Mouse (Mus musculus) MEL (cell line): Measurements from ENCODE around the gene Cd164. TPM values are rescaled to one million over a fixed set of nuclear protein-coding genes. Genes with fewer than 3 reads are reported as not detected.

Source experiments
- DNase-seq: peaks from one replicate; pipeline ENCODE4 v3.0.0; 2011; ENCODE audit warnings: low read depth, low spot score
- H3K27ac ChIP-seq: 2 replicates; pipeline ENCODE4 v1.5.1; 2012; ENCODE audit warnings: low read depth, mild to moderate bottlenecking, control low read depth, low read length, moderate library complexity; ENCODE audit not compliant: control insufficient read depth
- H3K27me3 ChIP-seq, 2 experiments: fragments of 150-350 bp in 1 of 2; sonication (generic) in 1 of 2; 2 replicates each; pipeline ENCODE4 v1.6.1; 2012; ENCODE audit warnings: low read length in 2 of 2, mild to moderate bottlenecking in 2 of 2, improper control_type of control experiment in 1 of 2, moderate library complexity in 1 of 2; ENCODE audit not compliant: insufficient read depth in 2 of 2, control insufficient read depth in 1 of 2
- H3K36me3 ChIP-seq, 2 experiments: 2 replicates each; pipeline ENCODE4 v1.6.1; 2012 to 2014; ENCODE audit warnings: low read length in 2 of 2, improper control_type of control experiment in 1 of 2, inconsistent platforms in 1 of 2, mild to moderate bottlenecking in 1 of 2; ENCODE audit not compliant: insufficient read depth in 2 of 2, control insufficient read depth in 1 of 2
- H3K4me1 ChIP-seq, 2 experiments: fragments of 150-350 bp in 1 of 2; sonication (generic) in 1 of 2; 2 replicates each; pipeline ENCODE4 v1.6.1; 2012; ENCODE audit warnings: low read length in 2 of 2, improper control_type of control experiment in 1 of 2, mild to moderate bottlenecking in 1 of 2; ENCODE audit not compliant: insufficient read depth in 2 of 2, control insufficient read depth in 1 of 2
- H3K4me3 ChIP-seq, 2 experiments: fragments of 150-350 bp in 1 of 2; sonication (generic) in 1 of 2; 2 replicates each; pipeline ENCODE4 v1.5.1; 2012; ENCODE audit warnings: low read depth in 2 of 2, low read length in 2 of 2, mild to moderate bottlenecking in 2 of 2, moderate library complexity in 2 of 2, control low read depth in 1 of 2, improper control_type of control experiment in 1 of 2; ENCODE audit not compliant: control insufficient read depth in 1 of 2, insufficient read depth in 1 of 2
- H3K79me2 ChIP-seq: 2 replicates; pipeline ENCODE4 v1.6.1; 2012; ENCODE audit warnings: mild to moderate bottlenecking, low read length, moderate library complexity; ENCODE audit not compliant: control insufficient read depth, poor library complexity, insufficient read depth
- H3K9ac ChIP-seq: 2 replicates; pipeline ENCODE4 v1.6.1; 2012; ENCODE audit warnings: low read depth, mild to moderate bottlenecking, control low read depth, low read length, moderate library complexity; ENCODE audit not compliant: control insufficient read depth, poor library complexity, severe bottlenecking
- H3K9me3 ChIP-seq: fragments of 150-350 bp; sonication (generic); replicated peaks from 2 replicates; pipeline ENCODE4 v1.6.1; 2012; ENCODE audit warnings: mild to moderate bottlenecking, low read length, improper control_type of control experiment, moderate library complexity; ENCODE audit not compliant: insufficient read depth
- ELF1 ChIP-seq: IDR thresholded peaks from 2 replicates; pipeline ENCODE4 v1.6.1; 2014; ENCODE audit warnings: low read depth, mild to moderate bottlenecking, inconsistent platforms, low read length, improper control_type of control experiment, moderate library complexity
- GABPA ChIP-seq: IDR thresholded peaks from 2 replicates; pipeline ENCODE4 v1.6.1; 2012; ENCODE audit warnings: low read depth, mild to moderate bottlenecking, inconsistent platforms, low read length, improper control_type of control experiment, moderate library complexity
- GATA1 ChIP-seq: IDR thresholded peaks from 2 replicates; pipeline ENCODE4 v1.6.1; 2011; ENCODE audit warnings: low read depth, low read length, improper control_type of control experiment
- JUND ChIP-seq: IDR thresholded peaks from 2 replicates; pipeline ENCODE4 v1.6.1; 2011; ENCODE audit warnings: low read depth, mild to moderate bottlenecking, improper control_type of control experiment, low read length
- KAT2A ChIP-seq: conservative IDR thresholded peaks from 2 replicates; pipeline ENCODE4 v1.6.1; 2012; ENCODE audit warnings: low read depth, low read length, improper control_type of control experiment, inconsistent platforms
- MYB ChIP-seq: IDR thresholded peaks from 2 replicates; pipeline ENCODE4 v1.6.1; 2011; ENCODE audit warnings: mild to moderate bottlenecking, low read depth, low read length, improper control_type of control experiment
- MYC ChIP-seq: IDR thresholded peaks from 2 replicates; pipeline ENCODE4 v1.6.1; 2011; ENCODE audit warnings: low read depth, mild to moderate bottlenecking, low read length, improper control_type of control experiment, moderate library complexity
- NRF1 ChIP-seq: IDR thresholded peaks from 2 replicates; pipeline ENCODE4 v1.6.1; 2014; ENCODE audit warnings: low read depth, mild to moderate bottlenecking, inconsistent platforms, low read length, improper control_type of control experiment, moderate library complexity; ENCODE audit not compliant: poor library complexity, insufficient read depth, severe bottlenecking
- POLR2A ChIP-seq, 2 experiments: IDR thresholded peaks; 2 replicates each; pipeline ENCODE4 v1.6.1; 2011 to 2012; ENCODE audit warnings: low read length in 2 of 2, mild to moderate bottlenecking in 2 of 2, control low read depth in 1 of 2, improper control_type of control experiment in 1 of 2, low read depth in 1 of 2, moderate library complexity in 1 of 2; ENCODE audit not compliant: control insufficient read depth in 1 of 2, insufficient read depth in 1 of 2, poor library complexity in 1 of 2
- POLR2AphosphoS2 ChIP-seq: IDR thresholded peaks from 2 replicates; pipeline ENCODE4 v1.6.1; 2011; ENCODE audit warnings: low read length, improper control_type of control experiment
- POLR2AphosphoS5 ChIP-seq: IDR thresholded peaks from 2 replicates; pipeline ENCODE4 v1.6.1; 2012; ENCODE audit warnings: low read depth, borderline replicate concordance, mild to moderate bottlenecking, inconsistent platforms, low read length, moderate library complexity, mixed read lengths
- SMC3 ChIP-seq: IDR thresholded peaks from 2 replicates; pipeline ENCODE4 v1.6.1; 2011; ENCODE audit warnings: low read depth, low read length, improper control_type of control experiment
- TAL1 ChIP-seq: IDR thresholded peaks from 2 replicates; pipeline ENCODE4 v1.6.1; 2012; ENCODE audit warnings: mild to moderate bottlenecking, inconsistent platforms, low read length, moderate library complexity, mixed read lengths
- TBP ChIP-seq: IDR thresholded peaks from 2 replicates; pipeline ENCODE4 v1.8.0; 2011; ENCODE audit warnings: low read depth, low read length, improper control_type of control experiment
- UBTF ChIP-seq: IDR thresholded peaks from 2 replicates; pipeline ENCODE4 v1.6.1; 2012; ENCODE audit warnings: low read depth, mild to moderate bottlenecking, inconsistent platforms, low read length, improper control_type of control experiment, moderate library complexity, borderline replicate concordance; ENCODE audit not compliant: insufficient read depth
- USF1 ChIP-seq: IDR thresholded peaks from 2 replicates; pipeline ENCODE4 v1.6.1; 2014; ENCODE audit warnings: low read depth, mild to moderate bottlenecking, inconsistent platforms, low read length, improper control_type of control experiment, moderate library complexity
- USF2 ChIP-seq, 2 experiments: IDR thresholded peaks; 2 replicates each; pipeline ENCODE4 v1.6.1; 2011 to 2012; ENCODE audit warnings: improper control_type of control experiment in 2 of 2, low read length in 2 of 2, borderline replicate concordance in 1 of 2, inconsistent platforms in 1 of 2, low read depth in 1 of 2, mild to moderate bottlenecking in 1 of 2; ENCODE audit not compliant: insufficient read depth in 1 of 2
- ZMIZ1 ChIP-seq: IDR thresholded peaks from 2 replicates; pipeline ENCODE4 v1.6.1; 2012; ENCODE audit warnings: low read depth, mild to moderate bottlenecking, inconsistent platforms, low read length, improper control_type of control experiment, moderate library complexity
- polyA plus RNA-seq, 2 experiments: library from polyadenylated mRNA; stranded (reverse) in 1 of 2; unstranded in 1 of 2; fragments of >175 nt in 1 of 2; fragments of >200 nt in 1 of 2; gene quantifications; 2 replicates each; pipeline versions ENCODE4 v1.2.1 to v1.2.4; 2012; ENCODE audit warnings: low replicate concordance in 2 of 2, low read depth in 1 of 2; ENCODE audit not compliant: insufficient read length in 2 of 2, insufficient read depth in 1 of 2, missing spikeins in 1 of 2
- total RNA-seq: library from RNA; depleted of rRNA; stranded (reverse); fragments of 300-350 nt; gene quantifications from 2 replicates; pipeline ENCODE4 v1.2.3, GENCODE M21; 2012

The Cd164 gene
- total and polyA plus RNA-seq, 3 experiments: 21.4 to 59.4 TPM; not detected in 1

DNA sequence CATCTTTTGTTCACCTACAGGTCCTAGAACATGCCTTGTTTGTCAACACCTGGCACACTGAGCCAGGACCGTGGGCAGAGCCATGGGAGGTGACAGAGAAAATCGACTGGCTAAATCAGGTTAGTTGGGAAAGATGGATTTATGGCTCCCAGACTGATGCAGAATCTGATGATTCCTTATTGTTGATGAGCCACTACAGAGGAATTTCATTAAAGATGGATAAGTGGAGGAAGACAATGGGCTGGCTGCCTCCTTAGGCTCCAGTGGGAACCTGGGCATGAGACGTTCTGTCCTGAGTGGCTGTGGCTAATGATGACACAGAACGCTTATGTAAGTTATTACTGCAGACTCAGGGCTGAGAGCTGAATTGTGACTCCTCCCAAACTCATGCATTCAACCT lies 34.5 kb downstream of the Cd164 start (continued):
- TF ChIP-seq UBTF: no peak

DNA sequence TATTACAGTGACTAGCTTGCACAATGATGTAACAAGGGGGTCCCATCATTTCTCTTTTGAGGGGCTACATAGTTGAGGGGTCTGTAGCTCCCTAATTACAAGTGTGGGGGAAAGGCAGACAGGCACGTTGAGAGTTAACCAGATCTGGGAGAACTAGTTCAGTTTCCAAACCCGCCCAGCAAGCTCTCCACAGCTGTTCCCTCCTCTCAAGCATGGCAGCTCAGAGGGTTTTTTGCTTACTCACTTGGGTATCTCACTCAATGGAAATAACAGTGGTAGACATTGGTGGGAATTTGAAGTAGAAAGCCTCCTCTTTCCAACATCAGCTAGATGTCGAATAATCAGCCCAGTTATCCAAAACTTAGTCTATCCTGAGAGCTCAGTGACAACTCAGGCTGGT lies 35.9 kb downstream of the Cd164 start:
- no peak overlapping the region for H3K4me3 ChIP-seq
- no peaks in the 10 kb centered on the region for H3K9me3 ChIP-seq
- H3K27ac ChIP-seq: no peak overlapping the region
- no peaks in the 10 kb centered on the region for H3K4me1 ChIP-seq
- no peaks in the 10 kb centered on the region for H3K79me2 ChIP-seq
- DNase-seq: no peak
- no peak overlapping the region for H3K9ac ChIP-seq
- peaks cover under 1 to 5% of the 10 kb centered on the region in 2 experiments; a peak in 3 of 4 replicates for H3K27me3 ChIP-seq
- TF ChIP-seq GATA1: no peak
- TF ChIP-seq MYB: no peak
- no peak for TF ChIP-seq TBP
- TF ChIP-seq JUND: no peak
- peaks cover 0 to 3% of the 10 kb centered on the region in 2 experiments; a peak in 1 of 4 replicates for H3K36me3 ChIP-seq

DNA sequence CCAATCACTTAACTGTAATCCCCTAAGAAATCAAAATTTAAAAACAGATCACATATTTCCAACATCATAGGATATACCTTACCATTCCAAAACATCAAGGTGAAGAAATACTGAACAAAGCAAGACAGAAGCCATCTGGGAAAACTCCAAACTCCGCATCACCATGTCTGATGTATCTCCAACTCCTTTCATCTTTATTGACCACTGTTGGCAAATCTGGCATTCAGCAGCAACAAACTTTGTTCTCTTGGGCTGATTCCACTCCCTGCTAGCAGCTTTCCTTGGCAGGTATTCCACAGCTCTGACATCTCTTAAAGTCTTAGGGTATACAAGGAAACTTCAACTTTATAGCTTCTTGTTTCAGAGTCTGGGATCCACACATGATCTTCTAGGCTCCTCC lies 39.2 kb downstream of the Cd164 start:
- Histone ChIP-seq H3K4me1 (no peaks in the 10 kb centered on the region), H3K36me3 (peaks cover 0 to 3% of the 10 kb centered on the region in 2 experiments; a peak in 1 of 4 replicates), H3K27me3 (peaks cover 0 to 5% of the 10 kb centered on the region in 2 experiments; a peak in 1 of 4 replicates), H3K79me2 (no peaks in the 10 kb centered on the region), H3K27ac (no peak overlapping the region), H3K4me3 (no peak overlapping the region), H3K9me3 (no peaks in the 10 kb centered on the region), H3K9ac (no peak overlapping the region)
- TF ChIP-seq MYC (no peak), USF1 (no peak), ZMIZ1 (no peak), GABPA (no peak), ELF1 (no peak), POLR2AphosphoS5 (no peak), NRF1 (no peak), POLR2AphosphoS2 (no peak), POLR2A (IDR thresholded peaks at IDR 0.05; ENCODE audit: control insufficient read depth in 1 of 2, insufficient read depth in 1 of 2, low read depth in 1 of 2, low read length in 2 of 2, poor library complexity in 1 of 2) (no peak), USF2 (IDR thresholded peaks at IDR 0.05; ENCODE audit: borderline replicate concordance in 1 of 2, insufficient read depth in 1 of 2, low read depth in 1 of 2, low read length in 2 of 2) (no peak), KAT2A (no peak), TAL1 (no peak), SMC3 (no peak)
- DNase-seq: no peak
